Mouse (Mus musculus) right cerebral cortex, postnatal 4 days (tissue): Measurements from ENCODE around the gene Gm37419.

Experiments
- DNase-seq: peaks from one replicate; pipeline ENCODE4 v3.0.0-alpha.2; 2022

Gene Gm37419

DNA sequence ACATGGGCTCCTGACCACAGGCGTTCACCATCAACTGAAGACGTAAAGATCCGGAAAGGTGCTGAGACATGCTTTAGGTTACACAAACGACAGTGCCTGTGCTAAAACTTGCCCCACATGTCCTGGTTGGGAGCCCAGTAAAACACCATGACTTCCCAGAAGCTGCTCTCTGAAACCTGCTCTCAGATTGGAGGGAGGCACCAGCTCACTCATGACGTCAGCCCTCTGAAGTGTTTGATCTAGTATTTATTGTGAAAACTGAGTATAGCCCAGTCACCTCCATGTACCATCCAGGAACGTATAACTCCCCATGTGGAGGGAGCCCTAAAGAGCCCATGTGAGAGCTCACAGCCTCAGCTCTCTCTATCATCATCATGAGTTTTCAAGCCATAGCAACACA is 9.6 kb downstream of the Gm37419 start:
- DNase-seq = no peak

GRCm38 (mm10) chr16:24005928-24006327 is 17.6 kb downstream of the Gm37419 start:
- no peak for DNase-seq

DNA sequence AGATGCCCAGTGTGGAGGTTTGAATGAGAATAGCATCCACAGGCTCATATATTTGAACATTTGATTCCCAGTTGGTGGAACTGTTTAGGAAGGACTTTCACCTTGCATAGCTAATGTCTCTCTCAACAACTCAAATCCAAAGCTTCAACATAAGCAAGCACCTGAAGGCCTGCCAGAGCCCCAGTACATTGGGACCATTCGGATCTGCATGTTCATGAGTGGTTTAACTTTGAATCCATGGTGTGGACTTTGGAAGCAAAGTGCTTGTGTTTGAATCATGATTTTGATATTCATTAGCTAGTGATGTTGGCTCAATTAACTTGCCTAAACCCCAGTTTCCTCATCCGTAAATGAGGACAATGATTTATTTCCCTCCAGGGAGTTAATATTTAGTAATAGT is 21.6 kb downstream of the Gm37419 start:
- no peak for DNase-seq

DNA sequence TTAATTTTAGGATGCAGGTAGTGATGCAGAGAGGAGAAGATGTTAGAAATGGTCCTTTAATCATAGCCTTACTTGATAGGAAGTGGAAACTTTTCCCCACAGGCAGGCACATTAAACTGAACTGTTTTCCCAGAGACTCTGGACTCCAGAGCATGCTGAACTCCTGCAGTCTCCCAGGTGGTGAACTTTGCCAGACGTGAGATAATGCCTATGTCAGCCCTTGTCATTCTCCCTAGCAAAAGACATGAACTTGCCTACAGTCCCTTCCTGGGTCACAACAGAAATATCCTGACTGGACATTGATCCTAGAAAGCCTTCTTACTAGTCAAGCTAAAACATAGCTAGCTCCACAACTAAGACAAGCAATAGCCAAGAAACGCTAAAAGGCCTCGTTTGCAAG is 23.0 kb downstream of the Gm37419 start:
- no peak for DNase-seq

DNA sequence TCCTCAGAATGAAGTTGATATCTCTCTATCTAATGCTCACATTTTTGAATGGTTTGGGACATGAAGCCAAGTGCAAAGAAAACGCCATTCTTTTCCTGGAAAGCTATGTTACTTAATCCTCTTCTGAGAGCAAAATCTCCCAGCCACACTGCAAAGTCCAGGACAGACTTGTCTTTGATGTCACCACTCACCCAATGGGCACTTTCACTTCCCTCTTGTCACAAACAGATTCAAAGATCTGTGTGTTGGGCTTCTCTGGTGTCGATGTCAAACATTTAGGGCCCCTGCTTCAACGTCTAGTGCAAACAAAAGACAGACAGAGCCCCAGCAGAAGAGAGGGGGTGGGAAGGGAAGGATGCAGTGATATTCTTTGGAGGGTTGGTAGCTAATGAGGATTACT is 23.8 kb downstream of the Gm37419 start:
- DNase-seq = no peak

DNA sequence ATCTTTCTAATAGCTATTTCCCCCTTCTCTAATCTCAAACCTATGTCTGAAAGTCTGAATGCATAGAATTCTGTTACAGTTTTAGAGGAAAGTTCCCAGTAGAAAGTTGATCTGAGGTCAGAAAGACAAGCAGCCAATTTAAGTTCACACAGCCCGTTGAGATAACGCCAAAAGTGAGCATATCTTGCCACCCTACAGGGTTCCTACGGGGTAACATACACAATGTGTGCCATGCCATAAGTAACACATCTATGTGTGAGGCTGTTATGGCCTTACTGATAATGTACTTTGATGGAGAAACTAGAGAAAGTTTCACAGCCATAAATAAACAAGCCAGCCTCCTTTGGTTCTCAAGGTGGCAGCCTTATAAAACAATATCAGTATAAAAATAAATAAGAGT is 26.1 kb downstream of the Gm37419 start:
- DNase-seq = no peak

DNA sequence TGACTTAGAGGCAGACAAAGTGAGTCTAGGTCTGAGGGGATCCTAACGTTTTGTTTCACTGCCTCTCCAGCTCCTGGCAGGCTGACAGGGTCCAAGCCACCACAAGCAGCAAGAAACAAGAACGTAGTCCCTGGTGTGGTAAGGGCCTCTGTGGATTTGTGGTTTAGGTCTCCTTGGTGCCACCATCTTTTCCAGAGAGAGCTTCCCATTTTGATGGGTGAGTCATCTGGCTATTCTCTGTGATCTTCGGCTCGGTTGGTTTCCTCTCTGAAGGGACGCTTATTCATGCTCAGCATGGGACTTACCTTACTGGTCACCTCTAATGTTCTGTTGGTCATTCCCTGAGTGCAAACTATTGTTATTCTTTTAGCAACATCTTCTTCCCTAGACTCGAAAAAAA is 28.0 kb downstream of the Gm37419 start:
- DNase-seq = no peak

DNA sequence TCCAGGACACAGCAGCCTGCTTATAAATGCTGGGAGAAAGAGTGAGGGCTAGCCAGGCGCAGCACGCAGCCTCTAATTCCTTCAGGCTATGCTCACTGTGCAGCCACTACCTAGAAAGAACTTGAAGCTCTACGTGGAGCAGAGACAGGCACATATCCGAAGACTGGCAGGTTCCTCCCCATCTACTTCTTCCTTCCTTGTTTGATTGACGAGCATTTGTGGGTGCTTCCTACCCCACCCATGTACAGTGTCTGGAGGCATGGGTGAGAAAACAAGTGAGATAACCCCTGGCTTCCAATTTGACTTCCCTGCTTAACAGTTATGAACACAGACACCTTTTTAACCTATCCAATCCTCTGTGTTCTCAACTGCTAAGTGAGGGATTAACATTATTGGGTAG is 28.5 kb downstream of the Gm37419 start:
- no peak for DNase-seq

DNA sequence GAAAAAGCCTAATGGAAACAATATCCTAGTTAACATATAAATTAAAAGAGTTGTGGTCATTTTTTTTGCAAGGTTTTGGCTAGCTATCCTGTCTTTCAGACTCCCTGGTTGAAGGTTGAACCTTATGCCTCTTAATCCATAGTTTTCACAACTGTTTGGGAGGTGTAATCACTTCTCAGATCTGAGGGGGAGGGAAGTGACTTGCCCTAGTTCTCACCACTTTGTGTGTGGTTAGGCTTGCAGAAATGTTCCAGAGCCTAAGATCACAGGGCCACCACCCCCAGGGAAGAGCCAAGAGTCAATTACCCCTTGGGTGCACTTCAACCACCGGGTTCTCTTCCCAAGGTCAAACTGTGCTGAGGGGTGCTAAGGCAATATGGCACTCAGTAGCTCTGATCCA is 33.4 kb downstream of the Gm37419 start:
- DNase-seq = no peak

GRCm38 (mm10) chr16:24022605-24023004 is 34.3 kb downstream of the Gm37419 start:
- no peak for DNase-seq

DNA sequence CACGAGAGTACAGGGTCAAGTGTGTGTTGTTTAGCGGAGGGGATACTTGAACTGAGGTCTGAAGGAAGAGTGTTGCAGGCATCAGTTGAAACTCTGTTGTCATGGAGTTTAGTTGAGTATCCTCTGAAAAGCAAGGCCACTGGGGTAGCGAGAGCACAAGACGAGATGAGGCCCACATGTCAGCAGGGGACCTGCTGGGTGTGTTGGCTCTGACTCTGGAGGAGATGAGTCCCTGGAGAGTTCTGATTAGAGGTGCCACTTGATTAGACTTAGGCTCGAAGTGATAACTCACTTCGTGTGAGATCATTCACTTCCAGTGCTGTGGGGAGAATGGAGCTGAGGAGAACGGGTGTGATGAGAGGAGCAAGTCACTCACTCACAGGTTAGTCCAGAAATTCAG is 37.2 kb downstream of the Gm37419 start:
- no peak for DNase-seq

GRCm38 (mm10) chr16:24029965-24030672 is 41.8 kb downstream of the Gm37419 start:
- no peak for DNase-seq

DNA sequence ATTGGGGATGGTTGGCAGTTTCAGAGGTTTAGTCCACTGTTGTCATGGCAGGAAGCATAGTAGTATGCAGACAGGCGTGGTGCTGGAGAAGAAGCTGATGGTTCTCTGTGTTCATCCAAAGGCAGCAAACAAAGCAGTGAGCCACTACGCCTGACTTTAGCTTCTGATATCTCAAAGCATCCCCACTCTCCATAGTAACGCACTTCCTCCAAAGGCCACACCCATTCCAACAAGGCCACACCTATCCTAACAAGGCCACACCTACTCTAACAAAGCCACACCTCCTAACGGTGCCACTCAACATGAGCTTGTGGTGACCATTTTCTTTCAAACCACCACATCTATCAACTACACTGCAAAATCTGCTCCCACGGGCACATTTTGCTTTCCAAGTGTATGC is 45.0 kb downstream of the Gm37419 start:
- no peak for DNase-seq

DNA sequence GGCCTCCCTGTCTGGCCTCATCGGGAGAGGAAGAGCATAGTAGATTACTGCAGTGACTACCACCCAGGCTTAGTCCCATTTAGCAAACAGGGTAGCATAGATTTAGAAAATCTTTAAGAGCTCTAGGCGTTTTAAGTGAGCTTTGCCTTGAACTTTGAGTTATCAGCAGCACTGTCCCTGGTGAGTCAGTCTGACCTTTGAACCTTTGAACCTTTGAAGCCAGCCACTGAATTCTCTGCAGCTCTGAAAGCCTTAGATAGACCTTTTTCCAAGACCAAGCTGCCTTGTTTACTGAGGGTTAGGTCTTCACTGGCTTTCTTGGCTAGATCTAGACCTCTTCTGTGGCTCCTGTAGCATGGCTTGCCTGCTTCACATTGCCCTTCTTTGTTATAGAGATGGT is 46.2 kb downstream of the Gm37419 start:
- no peak for DNase-seq

GRCm38 (mm10) chr16:24035767-24036166 is 47.5 kb downstream of the Gm37419 start:
- no peak for DNase-seq

- DNase-seq = no peak
Measured at GRCm38 (mm10) chr16:24036398-24036797, 48.1 kb downstream of the Gm37419 start.
